ENCODE assay signal across 9 mouse cellular contexts in the genomic region with DNA sequence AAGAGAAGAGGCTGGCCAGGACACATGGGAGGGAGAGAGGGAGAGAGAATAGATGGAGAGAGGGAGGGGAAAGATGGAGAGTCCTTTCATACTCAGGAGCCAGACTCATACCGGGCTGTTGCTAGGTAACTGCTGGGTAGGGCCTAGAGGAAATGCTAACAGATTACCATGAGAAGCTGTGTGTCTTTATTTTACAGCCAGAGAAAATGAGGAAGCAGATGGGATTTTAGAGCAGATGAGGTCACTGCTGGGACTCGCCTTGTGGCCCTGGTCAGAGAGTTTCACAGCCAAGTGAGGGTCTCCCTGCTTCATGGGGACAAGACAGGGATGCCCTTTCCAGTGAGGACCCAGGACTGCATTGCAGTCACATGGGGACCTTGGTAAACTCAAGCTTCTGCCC. TPM values are rescaled to one million over a fixed set of nuclear protein-coding genes. Genes with fewer than 3 reads are reported as not detected.
DNase-seq lines count a peak whose midpoint lies in the region; ATAC-seq and TF ChIP-seq lines count a peak whose summit lies in the region.
"Had no signal": no experiment of that assay in that cellular context is flagged by ENCODE, and none has a peak within 500 bp of the region (broad histone marks: within the 10 kb centered on the region; RNA-seq: fewer than 3 reads in every experiment).

No protein-coding gene starts in this region.

- WGBS in liver, adult 2 months = 63% methylated on average over 2 of the region's 2 CpGs
- WGBS in hindbrain, embryonic 15.5 days = 8% methylated on average over 2 of the region's 2 CpGs
- 19% methylated on average over 2 of the region's 2 CpGs for WGBS in neural tube, embryonic 12.5 days

- H3K79me2 ChIP-seq in liver, adult 2 months (ENCODE audit: control insufficient read depth, insufficient read depth, low read length) = no peaks in the 10 kb centered on the region

- no peak overlapping the region for H3K4me3 ChIP-seq in liver, adult 2 months (ENCODE audit: insufficient read depth, low read depth, low read length)
- no peak overlapping the region for H3K4me3 ChIP-seq in hindbrain, embryonic 15.5 days
- no peak overlapping the region for H3K4me3 ChIP-seq in neural tube, embryonic 12.5 days

- H3K36me3 ChIP-seq in liver, adult 2 months (ENCODE audit: control insufficient read depth, insufficient read depth, low read length) = no peaks in the 10 kb centered on the region
- no peaks in the 10 kb centered on the region for H3K36me3 ChIP-seq in hindbrain, embryonic 15.5 days
- no peaks in the 10 kb centered on the region for H3K36me3 ChIP-seq in neural tube, embryonic 12.5 days

- no peak for DNase-seq in liver, adult 2 months (ENCODE audit: extremely low read depth, low read depth, low spot score)
- no peak for DNase-seq in liver
- DNase-seq in cerebellum, postnatal 25 days = no peak
- no peak for DNase-seq in adrenal gland, postnatal 4 days (ENCODE audit: low spot score in 2 of 2)
- DNase-seq in urinary bladder, postnatal 25 days (ENCODE audit: low spot score) = no peak

- ATAC-seq in common myeloid progenitor, adult 5-6 weeks (replicated peaks; ENCODE audit: low read depth, poor library complexity, severe bottlenecking) = peak; percentile 87
- peak; percentile 78; the same call in 1 of the 2 replicates for ATAC-seq in hindbrain, embryonic 15.5 days (ENCODE audit: low FRiP score, low read depth)
- peak; percentile 74 for ATAC-seq in neural tube, embryonic 12.5 days (ENCODE audit: low FRiP score, low read depth)

- no peak for TF ChIP-seq POLR2A in liver, adult 2 months (IDR thresholded peaks at IDR 0.05; ENCODE audit: extremely low read depth, insufficient read depth, low read length)

- no peak for TF ChIP-seq CTCF in liver, adult 2 months (IDR thresholded peaks at IDR 0.05; ENCODE audit: low read depth, low read length)

- peaks cover 49% of the 10 kb centered on the region for H3K4me1 ChIP-seq in liver, adult 2 months (ENCODE audit: control insufficient read depth, insufficient read depth, low read length)
- peaks cover 18% of the 10 kb centered on the region for H3K4me1 ChIP-seq in hindbrain, embryonic 15.5 days (replicated peaks)
- peaks cover 26% of the 10 kb centered on the region for H3K4me1 ChIP-seq in neural tube, embryonic 12.5 days

- H3K27me3 ChIP-seq in liver, adult 2 months (ENCODE audit: control insufficient read depth, insufficient read depth, low read length) = no peaks in the 10 kb centered on the region
- no peaks in the 10 kb centered on the region for H3K27me3 ChIP-seq in hindbrain, embryonic 15.5 days
- no peaks in the 10 kb centered on the region for H3K27me3 ChIP-seq in neural tube, embryonic 12.5 days (replicated peaks)

- peak overlapping the region; percentile 97 for H3K27ac ChIP-seq in liver, adult 2 months (replicated peaks; ENCODE audit: insufficient read depth, low read depth, low read length)
- H3K27ac ChIP-seq in hindbrain, embryonic 15.5 days (replicated peaks) = peak overlapping the region; percentile 70
- no peak overlapping the region for H3K27ac ChIP-seq in neural tube, embryonic 12.5 days
- H3K27ac ChIP-seq: macrophage had no signal

- H3K9me3 ChIP-seq in hindbrain, embryonic 15.5 days = no peaks in the 10 kb centered on the region
- H3K9me3 ChIP-seq in neural tube, embryonic 12.5 days = no peaks in the 10 kb centered on the region

- 0 out of 2 replicates have a peak overlapping the region, but pooled peaks have one; percentile 7 for H3K4me2 ChIP-seq in hindbrain, embryonic 15.5 days
- no peak overlapping the region for H3K4me2 ChIP-seq in neural tube, embryonic 12.5 days (replicated peaks)

- no peak overlapping the region for H3K9ac ChIP-seq in liver, adult 2 months (ENCODE audit: low read depth, low read length)
- H3K9ac ChIP-seq in hindbrain, embryonic 15.5 days = no peak overlapping the region
- H3K9ac ChIP-seq in neural tube, embryonic 12.5 days = no peak overlapping the region

RNA-seq across cellular contexts. Expression of a gene that starts 11.0 kb away (rescaled TPM):
- 1.8 and 3.2 TPM in 2 replicates for total RNA-seq in liver, adult 2 months (2014; rRNA removed)
- 3.1 and 3.9 TPM in 2 replicates for polyA plus RNA-seq in liver, adult 2 months (2012; rRNA removed)
- total RNA-seq in common myeloid progenitor, adult 5-6 weeks (2017) = 22.9 and 26.5 TPM in 2 replicates
- 8.8 and 9.3 TPM in 2 replicates for polyA plus RNA-seq in hindbrain, embryonic 15.5 days (2015; fragmentation: Nextera tagmentation; extraction: Ambion mirVana)
- 17.1 and 17.5 TPM in 2 replicates for polyA plus RNA-seq in neural tube, embryonic 12.5 days (2016; fragmentation: Nextera tagmentation; extraction: Ambion mirVana)
- total RNA-seq in adrenal gland, postnatal 4 days (2021) = 10 to 100 TPM; 11.3 to 11.6 TPM

RNA-seq across cellular contexts. Expression of a gene that starts 21.4 kb away (rescaled TPM):
- total RNA-seq in liver, adult 2 months (2014; rRNA removed) = 270 and 285 TPM in 2 replicates
- 530 and 649 TPM in 2 replicates for polyA plus RNA-seq in liver, adult 2 months (2012; rRNA removed)
- 76.9 and 90.2 TPM in 2 replicates for total RNA-seq in common myeloid progenitor, adult 5-6 weeks (2017)
- polyA plus RNA-seq in hindbrain, embryonic 15.5 days (2015; fragmentation: Nextera tagmentation; extraction: Ambion mirVana) = 101 and 104 TPM in 2 replicates
- polyA plus RNA-seq in neural tube, embryonic 12.5 days (2016; fragmentation: Nextera tagmentation; extraction: Ambion mirVana) = 94.8 and 99.5 TPM in 2 replicates
- total RNA-seq in adrenal gland, postnatal 4 days (2021) = 100 to 1,000 TPM; 676 to 715 TPM

RNA-seq across cellular contexts. Expression of a gene that starts 47.5 kb away (rescaled TPM):
- 0.18 and 0.27 TPM in 2 replicates for total RNA-seq in liver, adult 2 months (2014; rRNA removed)
- 0.37 and 0.61 TPM in 2 replicates for polyA plus RNA-seq in liver, adult 2 months (2012; rRNA removed)
- 0.41 and 0.53 TPM in 2 replicates for total RNA-seq in common myeloid progenitor, adult 5-6 weeks (2017)
- polyA plus RNA-seq in hindbrain, embryonic 15.5 days (2015; fragmentation: Nextera tagmentation; extraction: Ambion mirVana) = 0.09 and 0.10 TPM in 2 replicates
- polyA plus RNA-seq in neural tube, embryonic 12.5 days (2016; fragmentation: Nextera tagmentation; extraction: Ambion mirVana) = 0.05 TPM in 1 of 2 replicates, not detected in the other
- total RNA-seq in adrenal gland, postnatal 4 days (2021) = 1 to 10 TPM; 1.4 to 1.6 TPM
